Mouse (Mus musculus): Measurements from ENCODE around the gene Gabbr2.
"Not testable (repeated sequence)": the region's sequence is repeated elsewhere in the genome, so short reads cannot be mapped to it uniquely, and the experiment has no call there.

Gabbr2 gene

GRCm38 (mm10) chr4:46661433-46661832 is 330.2 kb downstream of the Gabbr2 start:
- no peak for DNase-seq (ENCODE audit: low read depth in 2 of 2, low spot score in 2 of 2)

GRCm38 (mm10) chr4:46658946-46659345 is 332.7 kb downstream of the Gabbr2 start:
- DNase-seq (ENCODE audit: low read depth in 2 of 2, low spot score in 2 of 2): no peak

- DNase-seq (ENCODE audit: low read depth in 2 of 2, low spot score in 2 of 2): peak; percentile 66 to 83
These were observed 334.6 kb downstream of the Gabbr2 start for GRCm38 (mm10) chr4:46657116-46657515.

GRCm38 (mm10) chr4:46655956-46656355 is 335.7 kb downstream of the Gabbr2 start:
- DNase-seq (ENCODE audit: low read depth in 2 of 2, low spot score in 2 of 2): no peak

GRCm38 (mm10) chr4:46655298-46655697 is 336.4 kb downstream of the Gabbr2 start:
- no peak for DNase-seq (ENCODE audit: low read depth in 2 of 2, low spot score in 2 of 2)

GRCm38 (mm10) chr4:46650086-46650753 is 341.5 kb downstream of the Gabbr2 start, which contains the start of gene Tbc1d2:
Gene Tbc1d2, minus strand, starts transcription at chr4:46650209.
- DNase-seq (ENCODE audit: low read depth in 2 of 2, low spot score in 2 of 2): peak; percentile 95 to 98

GRCm38 (mm10) chr4:46649161-46649560 is 342.5 kb downstream of the Gabbr2 start:
- DNase-seq (ENCODE audit: low read depth in 2 of 2, low spot score in 2 of 2): no peak

GRCm38 (mm10) chr4:46643676-46644112 is 348.0 kb downstream of the Gabbr2 start:
- DNase-seq (ENCODE audit: low read depth in 2 of 2, low spot score in 2 of 2): no peak

- DNase-seq (ENCODE audit: low read depth in 2 of 2, low spot score in 2 of 2): no peak
These were observed 348.6 kb downstream of the Gabbr2 start for GRCm38 (mm10) chr4:46642924-46643675.

GRCm38 (mm10) chr4:46641283-46641682 is 350.4 kb downstream of the Gabbr2 start:
- no peak for DNase-seq (ENCODE audit: low read depth in 2 of 2, low spot score in 2 of 2)

- no peak for DNase-seq (ENCODE audit: low read depth in 2 of 2, low spot score in 2 of 2)
These were observed 351.8 kb downstream of the Gabbr2 start for GRCm38 (mm10) chr4:46639866-46640265.

GRCm38 (mm10) chr4:46637250-46637649 is 354.4 kb downstream of the Gabbr2 start:
- not testable (repeated sequence) for DNase-seq (ENCODE audit: low read depth in 2 of 2, low spot score in 2 of 2)

GRCm38 (mm10) chr4:46635702-46636430 is 355.8 kb downstream of the Gabbr2 start:
- DNase-seq (ENCODE audit: low read depth in 2 of 2, low spot score in 2 of 2): no peak

GRCm38 (mm10) chr4:46634881-46635280 is 356.8 kb downstream of the Gabbr2 start:
- no peak for DNase-seq (ENCODE audit: low read depth in 2 of 2, low spot score in 2 of 2)

- DNase-seq (ENCODE audit: low read depth in 2 of 2, low spot score in 2 of 2): not testable (repeated sequence)
These were observed 358.1 kb downstream of the Gabbr2 start for GRCm38 (mm10) chr4:46633565-46633964.

- no peak for DNase-seq (ENCODE audit: low read depth in 2 of 2, low spot score in 2 of 2)
These were observed 359.2 kb downstream of the Gabbr2 start for GRCm38 (mm10) chr4:46632465-46632864.

- DNase-seq (ENCODE audit: low read depth in 2 of 2, low spot score in 2 of 2): no peak
These were observed 361.3 kb downstream of the Gabbr2 start for GRCm38 (mm10) chr4:46630390-46630789.

- no peak for DNase-seq (ENCODE audit: low read depth in 2 of 2, low spot score in 2 of 2)
These were observed 362.8 kb downstream of the Gabbr2 start for GRCm38 (mm10) chr4:46628873-46629272.

- DNase-seq (ENCODE audit: low read depth in 2 of 2, low spot score in 2 of 2): no peak
These were observed 363.6 kb downstream of the Gabbr2 start for GRCm38 (mm10) chr4:46628081-46628480.

- no peak for DNase-seq (ENCODE audit: low read depth in 2 of 2, low spot score in 2 of 2)
These were observed 366.6 kb downstream of the Gabbr2 start for GRCm38 (mm10) chr4:46625101-46625500.

- no peak for DNase-seq (ENCODE audit: low read depth in 2 of 2, low spot score in 2 of 2)
These were observed 368.7 kb downstream of the Gabbr2 start for GRCm38 (mm10) chr4:46623007-46623406.

- DNase-seq (ENCODE audit: low read depth in 2 of 2, low spot score in 2 of 2): no peak
These were observed 370.7 kb downstream of the Gabbr2 start for GRCm38 (mm10) chr4:46620946-46621345.
